Mouse (Mus musculus): ENCODE measurements around the gene Tfeb.

DNA sequence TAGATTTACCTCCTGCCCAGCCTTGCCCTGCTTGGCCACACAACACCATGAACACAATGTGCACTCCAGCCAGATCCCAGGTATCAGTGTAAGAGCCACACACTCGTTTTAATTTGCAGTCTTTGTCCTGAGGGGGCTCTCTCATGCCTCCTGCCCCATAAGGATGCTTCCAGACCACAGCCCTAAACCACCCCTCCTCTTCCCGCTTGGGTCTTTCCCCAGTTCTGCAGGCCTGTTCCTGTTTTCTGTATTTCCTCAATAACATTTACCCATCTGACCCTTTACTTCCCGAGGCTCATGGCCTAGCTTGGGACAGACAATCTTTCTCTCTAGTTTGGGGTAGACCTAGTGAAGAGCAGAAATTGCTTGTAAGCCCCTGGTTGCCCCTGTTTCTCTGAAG lies 21.8 kb upstream of the Tfeb start:
- no peak for TF ChIP-seq POLR2A (IDR thresholded peaks at IDR 0.05; ENCODE audit: extremely low read depth, insufficient read depth, low read length)
- TF ChIP-seq CTCF (IDR thresholded peaks at IDR 0.05; ENCODE audit: low read depth, low read length): no peak
